Mouse (Mus musculus) lung, embryonic 14.5 days (tissue): ENCODE data around the gene Frmd6. TPM values are rescaled to one million over a fixed set of nuclear protein-coding genes. Genes with fewer than 3 reads are reported as not detected.

Experiments used
- ATAC-seq: fragments of 200-750 bp; cut with Nextera tagmentation; 2 replicates; pipeline ENCODE4 v1.8.0; 2017; ENCODE audit warnings: mild to moderate bottlenecking, moderate TSS enrichment, moderate library complexity; ENCODE audit not compliant: insufficient read depth
- DNase-seq: peaks from one replicate; pipeline ENCODE4 v3.0.0-alpha.2; 2015
- H3K27ac ChIP-seq: fragments of 300-500 bp; sonication (generic); 2 replicates; pipeline ENCODE4 v1.5.1; 2014; ENCODE audit warnings: low read depth, mild to moderate bottlenecking, moderate library complexity
- H3K27me3 ChIP-seq: fragments of 300-500 bp; sonication (generic); 2 replicates; pipeline ENCODE4 v1.6.1; 2014; ENCODE audit warnings: low read length, control low read depth; ENCODE audit not compliant: insufficient read depth
- H3K36me3 ChIP-seq: fragments of 300-500 bp; sonication (generic); 2 replicates; pipeline ENCODE4 v1.6.1; 2014; ENCODE audit warnings: control low read depth; ENCODE audit not compliant: insufficient read depth
- H3K4me1 ChIP-seq: fragments of 300-500 bp; sonication (generic); 2 replicates; pipeline ENCODE4 v1.6.1; 2014; ENCODE audit warnings: antibody characterized with exemption, control low read depth; ENCODE audit not compliant: insufficient read depth
- H3K4me2 ChIP-seq: fragments of 300-500 bp; sonication (generic); 2 replicates; pipeline ENCODE4 v1.6.1; 2014; ENCODE audit warnings: mild to moderate bottlenecking
- H3K4me3 ChIP-seq: fragments of 300-500 bp; sonication (generic); 2 replicates; pipeline ENCODE4 v1.5.1; 2014; ENCODE audit warnings: low read depth, low read length
- H3K9ac ChIP-seq: fragments of 300-500 bp; sonication (generic); 2 replicates; pipeline ENCODE4 v1.6.1; 2014
- H3K9me3 ChIP-seq: fragments of 300-500 bp; sonication (generic); 2 replicates; pipeline ENCODE4 v1.6.1; 2016; ENCODE audit warnings: low read depth, low read length, control low read depth
- CTCF ChIP-seq: IDR thresholded peaks from 2 replicates; pipeline ENCODE4 v1.5.1; 2016; ENCODE audit warnings: antibody characterized with exemption, low read depth
- WGBS: fragments of 180-500 bp; shearing (Covaris S2); extraction: QIAGEN DNeasy Blood & Tissue Kit; methylation state at CpG from one replicate; pipeline ENCODE4 v1.1.7; 2014; 5-methylcytosine and 5-hydroxymethylcytosine counted together
- polyA plus RNA-seq: library from polyadenylated mRNA; unstranded; fragments of >200 nt; fragmentation: Nextera tagmentation; extraction: Ambion mirVana; gene quantifications from 2 replicates; pipeline ENCODE4 v1.2.1, GENCODE M21; 2014

Frmd6 gene
- polyA plus RNA-seq, 1 experiment from 2014 or later, result 42.8 TPM

- H3K27ac ChIP-seq, result no peak overlapping the region
- DNase-seq (no peak), ATAC-seq (no peak)
- H3K36me3 ChIP-seq, result no peaks in the 10 kb centered on the region
- WGBS, result 92% methylated on average over 3 of the region's 3 CpGs
- H3K4me2 ChIP-seq, result no peak overlapping the region
- H3K27me3 ChIP-seq, result no peaks in the 10 kb centered on the region
- no peaks in the 10 kb centered on the region for H3K9me3 ChIP-seq
- TF ChIP-seq CTCF, result no peak
- peaks cover 15% of the 10 kb centered on the region for H3K4me1 ChIP-seq
- no peak overlapping the region for H3K4me3 ChIP-seq
- H3K9ac ChIP-seq, result no peak overlapping the region
These were observed 7.7 kb downstream of the Frmd6 start for GRCm38 (mm10) chr12:70833050-70833449.

GRCm38 (mm10) chr12:70834043-70834442 is 8.7 kb downstream of the Frmd6 start:
- H3K4me2 ChIP-seq, result no peak overlapping the region
- H3K9ac ChIP-seq, result no peak overlapping the region
- TF ChIP-seq CTCF, result no peak
- WGBS, result 74% methylated on average over 4 of the region's 4 CpGs
- no peak overlapping the region for H3K4me3 ChIP-seq
- no peaks in the 10 kb centered on the region for H3K36me3 ChIP-seq
- H3K27ac ChIP-seq, result no peak overlapping the region
- no peaks in the 10 kb centered on the region for H3K9me3 ChIP-seq
- no peak for ATAC-seq
- H3K27me3 ChIP-seq, result no peaks in the 10 kb centered on the region
- H3K4me1 ChIP-seq, result peaks cover 10% of the 10 kb centered on the region
- DNase-seq, result no peak

GRCm38 (mm10) chr12:70835004-70835403 is 9.7 kb downstream of the Frmd6 start:
- H3K27me3 ChIP-seq, result no peaks in the 10 kb centered on the region
- no peak overlapping the region for H3K4me3 ChIP-seq
- TF ChIP-seq CTCF, result no peak
- H3K4me2 ChIP-seq, result no peak overlapping the region
- 75% methylated on average over 5 of the region's 5 CpGs for WGBS
- no peak for DNase-seq
- peaks cover 10% of the 10 kb centered on the region for H3K4me1 ChIP-seq
- H3K36me3 ChIP-seq, result no peaks in the 10 kb centered on the region
- no peak overlapping the region for H3K9ac ChIP-seq
- no peak overlapping the region for H3K27ac ChIP-seq
- no peak for ATAC-seq
- no peaks in the 10 kb centered on the region for H3K9me3 ChIP-seq

- 55% methylated on average over 12 of the region's 12 CpGs for WGBS
These were observed 12.5 kb downstream of the Frmd6 start for GRCm38 (mm10) chr12:70837792-70838321.

GRCm38 (mm10) chr12:70845371-70845770 is 20.1 kb downstream of the Frmd6 start:
- no peak overlapping the region for H3K4me2 ChIP-seq
- no peak overlapping the region for H3K9ac ChIP-seq
- no peak overlapping the region for H3K27ac ChIP-seq
- H3K27me3 ChIP-seq, result no peaks in the 10 kb centered on the region
- no peak for TF ChIP-seq CTCF
- no peak overlapping the region for H3K4me3 ChIP-seq
- DNase-seq (no peak), ATAC-seq (no peak)
- H3K9me3 ChIP-seq, result no peaks in the 10 kb centered on the region
- no peaks in the 10 kb centered on the region; the same call in 1 of the 2 replicates for H3K4me1 ChIP-seq
- WGBS, result 62% methylated on average over 2 of the region's 2 CpGs
- no peaks in the 10 kb centered on the region for H3K36me3 ChIP-seq

More at GRCm38 (mm10) chr12:70837792-70838321, 12.5 kb downstream of the Frmd6 start:
- Histone ChIP-seq H3K27ac (no peak overlapping the region), H3K9me3 (no peaks in the 10 kb centered on the region), H3K9ac (no peak overlapping the region), H3K36me3 (no peaks in the 10 kb centered on the region), H3K4me3 (no peak overlapping the region), H3K27me3 (no peaks in the 10 kb centered on the region), H3K4me2 (no peak overlapping the region), H3K4me1 (peaks cover 7% of the 10 kb centered on the region; the same call in 1 of the 2 replicates)
- DNase-seq, result no peak
- no peak for TF ChIP-seq CTCF
- no peak for ATAC-seq

GRCm38 (mm10) chr12:70849024-70849423 is 23.7 kb downstream of the Frmd6 start:
- H3K27me3 ChIP-seq, result no peaks in the 10 kb centered on the region
- no peak overlapping the region for H3K27ac ChIP-seq
- no peaks in the 10 kb centered on the region for H3K36me3 ChIP-seq
- H3K4me1 ChIP-seq, result no peaks in the 10 kb centered on the region; the same call in 1 of the 2 replicates
- no peak overlapping the region for H3K4me2 ChIP-seq
- no peak overlapping the region for H3K9ac ChIP-seq
- ATAC-seq, result no peak
- WGBS, result 80% methylated on average over 9 of the region's 9 CpGs
- TF ChIP-seq CTCF, result no peak
- DNase-seq, result no peak
- H3K4me3 ChIP-seq, result no peak overlapping the region
- no peaks in the 10 kb centered on the region for H3K9me3 ChIP-seq

GRCm38 (mm10) chr12:70849517-70850291 is 24.4 kb downstream of the Frmd6 start:
- Histone ChIP-seq H3K4me3 (no peak overlapping the region), H3K4me1 (no peaks in the 10 kb centered on the region; the same call in 1 of the 2 replicates), H3K4me2 (no peak overlapping the region), H3K9ac (no peak overlapping the region), H3K9me3 (no peaks in the 10 kb centered on the region), H3K36me3 (no peaks in the 10 kb centered on the region), H3K27me3 (no peaks in the 10 kb centered on the region), H3K27ac (no peak overlapping the region)
- whole genome bisulfite sequencing, result 63% methylated on average over 11 of the region's 11 CpGs
- ATAC-seq (no peak), DNase-seq (no peak)
- TF ChIP-seq CTCF, result no peak
